Mouse (Mus musculus) kidney, embryonic 16.5 days (tissue): ENCODE data around the gene Fbxo8. TPM values are rescaled to one million over a fixed set of nuclear protein-coding genes. Genes with fewer than 3 reads are reported as not detected.

Experiments used
- ATAC-seq: fragments of 200-750 bp; cut with Nextera tagmentation; 2 replicates; pipeline ENCODE4 v1.8.0; 2017; ENCODE audit warnings: moderate TSS enrichment; ENCODE audit not compliant: low FRiP score, low TSS enrichment
- H3K27ac ChIP-seq: fragments of 300-500 bp; sonication (generic); 2 replicates; pipeline ENCODE4 v1.5.1; 2014; ENCODE audit warnings: low read length
- H3K27me3 ChIP-seq: fragments of 300-500 bp; sonication (generic); 2 replicates; pipeline ENCODE4 v1.6.1; 2014; ENCODE audit warnings: low read length, control low read depth, mixed read lengths; ENCODE audit not compliant: insufficient read depth
- H3K36me3 ChIP-seq: fragments of 300-500 bp; sonication (generic); 2 replicates; pipeline ENCODE4 v1.6.1; 2014; ENCODE audit warnings: low read length, control low read depth, mixed read lengths; ENCODE audit not compliant: insufficient read depth
- H3K4me1 ChIP-seq: fragments of 300-500 bp; sonication (generic); 2 replicates; pipeline ENCODE4 v1.6.1; 2014; ENCODE audit warnings: low read length, control low read depth, mixed read lengths; ENCODE audit not compliant: insufficient read depth
- H3K4me2 ChIP-seq: fragments of 300-500 bp; sonication (generic); replicated peaks from 2 replicates; pipeline ENCODE4 v1.6.1; 2014; ENCODE audit warnings: low read depth, low read length
- H3K4me3 ChIP-seq: fragments of 300-500 bp; sonication (generic); 2 replicates; pipeline ENCODE4 v1.5.1; 2014; ENCODE audit warnings: mild to moderate bottlenecking, low read length
- H3K9ac ChIP-seq: fragments of 300-500 bp; sonication (generic); replicated peaks from 2 replicates; pipeline ENCODE4 v1.6.1; 2014; ENCODE audit warnings: low read length
- H3K9me3 ChIP-seq: fragments of 300-500 bp; sonication (generic); 2 replicates; pipeline ENCODE4 v1.6.1; 2016; ENCODE audit warnings: low read length, control low read depth
- WGBS: fragments of 180-500 bp; shearing (Covaris S2); extraction: QIAGEN DNeasy Blood & Tissue Kit; methylation state at CpG from one replicate; pipeline ENCODE4 v1.1.7; 2014; 5-methylcytosine and 5-hydroxymethylcytosine counted together
- polyA plus RNA-seq: library from polyadenylated mRNA; unstranded; fragments of >200 nt; fragmentation: Nextera tagmentation; extraction: Ambion mirVana; gene quantifications from 2 replicates; pipeline ENCODE4 v1.2.1, GENCODE M21; 2015

The Fbxo8 gene
- polyA plus RNA-seq, 1 experiment from 2014 or later: 48.6 TPM

- Histone ChIP-seq H3K36me3 (peaks cover 39% of the 10 kb centered on the region), H3K9ac (no peak overlapping the region)
- WGBS: 82% methylated on average over 7 of the region's 7 CpGs
These were observed 10.2 kb upstream of the Fbxo8 start for GRCm38 (mm10) chr8:56540706-56541105.

GRCm38 (mm10) chr8:56547866-56548265, 3.0 kb upstream of the Fbxo8 start:
- Histone ChIP-seq H3K9me3 (no peaks in the 10 kb centered on the region), H3K4me1 (peaks cover 13% of the 10 kb centered on the region), H3K4me2 (no peak overlapping the region), H3K27me3 (no peaks in the 10 kb centered on the region), H3K27ac (no peak overlapping the region), H3K9ac (no peak overlapping the region), H3K36me3 (peaks cover 4% of the 10 kb centered on the region), H3K4me3 (no peak overlapping the region)
- WGBS: 96% methylated on average over 2 of the region's 2 CpGs
- no peak for ATAC-seq

More at GRCm38 (mm10) chr8:56540706-56541105, 10.2 kb upstream of the Fbxo8 start:
- Histone ChIP-seq H3K4me3 (no peak overlapping the region), H3K27ac (no peak overlapping the region), H3K27me3 (no peaks in the 10 kb centered on the region), H3K4me2 (no peak overlapping the region), H3K4me1 (no peaks in the 10 kb centered on the region), H3K9me3 (no peaks in the 10 kb centered on the region)
- ATAC-seq: no peak

DNA sequence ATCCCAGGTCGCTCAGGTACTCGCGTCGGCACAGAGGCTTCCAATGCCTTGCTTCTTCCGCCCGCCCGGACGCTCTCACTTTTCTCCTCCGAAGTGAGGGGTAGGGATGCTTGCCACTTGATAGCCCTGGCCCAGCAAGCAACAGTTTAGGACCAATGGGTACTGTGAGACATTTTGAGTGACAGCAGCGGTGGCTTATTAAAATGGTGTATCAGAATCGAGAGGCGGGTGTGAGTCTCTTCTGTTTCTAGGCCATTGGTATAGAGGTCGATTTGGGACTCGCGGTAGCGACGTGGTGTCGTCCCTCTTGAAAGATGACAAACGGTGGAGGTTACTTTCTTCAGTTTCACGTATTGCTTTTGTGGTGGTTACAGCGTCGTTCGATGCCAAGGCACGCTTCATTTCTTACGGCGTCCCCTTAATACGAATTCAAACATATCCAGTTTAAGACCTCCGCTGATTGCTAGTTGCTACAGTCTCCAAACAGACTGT, 517 bp downstream of the Fbxo8 start:
- H3K36me3 ChIP-seq: no peaks in the 10 kb centered on the region
- H3K27ac ChIP-seq: peak overlapping the region; percentile 83
- peak overlapping the region; percentile 77 for H3K4me2 ChIP-seq
- peak; percentile 98 for ATAC-seq
- peaks cover 13% of the 10 kb centered on the region for H3K4me1 ChIP-seq
- peak overlapping the region; percentile 90 for H3K4me3 ChIP-seq
- H3K9ac ChIP-seq: peak overlapping the region; percentile 84
- no peaks in the 10 kb centered on the region for H3K27me3 ChIP-seq
- WGBS: under 1% methylated on average over 28 of the region's 28 CpGs
- no peaks in the 10 kb centered on the region for H3K9me3 ChIP-seq

GRCm38 (mm10) chr8:56552045-56552444, 1.2 kb downstream of the Fbxo8 start:
- 22% methylated on average over 10 of the region's 10 CpGs for WGBS
- ATAC-seq: no peak
- Histone ChIP-seq H3K4me3 (peak overlapping the region; percentile 90), H3K4me1 (peaks cover 13% of the 10 kb centered on the region), H3K9me3 (no peaks in the 10 kb centered on the region), H3K36me3 (no peaks in the 10 kb centered on the region), H3K9ac (peak overlapping the region; percentile 84), H3K4me2 (peak overlapping the region; percentile 77), H3K27me3 (no peaks in the 10 kb centered on the region), H3K27ac (no peak overlapping the region; the same call in 1 of the 2 replicates)

- no peak overlapping the region for H3K9ac ChIP-seq
- no peaks in the 10 kb centered on the region for H3K9me3 ChIP-seq
- WGBS: 73% methylated on average over 5 of the region's 5 CpGs
- H3K36me3 ChIP-seq: no peaks in the 10 kb centered on the region
- H3K27ac ChIP-seq: no peak overlapping the region
- H3K4me3 ChIP-seq: no peak overlapping the region
- no peaks in the 10 kb centered on the region for H3K27me3 ChIP-seq
- no peak overlapping the region for H3K4me2 ChIP-seq
- no peak for ATAC-seq
- peaks cover 13% of the 10 kb centered on the region for H3K4me1 ChIP-seq
These were observed 1.7 kb downstream of the Fbxo8 start for GRCm38 (mm10) chr8:56552551-56553103.

GRCm38 (mm10) chr8:56564399-56565047, 13.6 kb downstream of the Fbxo8 start:
- no peak overlapping the region for H3K4me2 ChIP-seq
- H3K4me3 ChIP-seq: no peak overlapping the region
- no peaks in the 10 kb centered on the region for H3K9me3 ChIP-seq
- 80% methylated on average over 4 of the region's 4 CpGs for WGBS
- no peak overlapping the region for H3K27ac ChIP-seq
- H3K27me3 ChIP-seq: no peaks in the 10 kb centered on the region
- H3K36me3 ChIP-seq: no peaks in the 10 kb centered on the region
- H3K4me1 ChIP-seq: no peaks in the 10 kb centered on the region
- H3K9ac ChIP-seq: no peak overlapping the region
- ATAC-seq: no peak

DNA sequence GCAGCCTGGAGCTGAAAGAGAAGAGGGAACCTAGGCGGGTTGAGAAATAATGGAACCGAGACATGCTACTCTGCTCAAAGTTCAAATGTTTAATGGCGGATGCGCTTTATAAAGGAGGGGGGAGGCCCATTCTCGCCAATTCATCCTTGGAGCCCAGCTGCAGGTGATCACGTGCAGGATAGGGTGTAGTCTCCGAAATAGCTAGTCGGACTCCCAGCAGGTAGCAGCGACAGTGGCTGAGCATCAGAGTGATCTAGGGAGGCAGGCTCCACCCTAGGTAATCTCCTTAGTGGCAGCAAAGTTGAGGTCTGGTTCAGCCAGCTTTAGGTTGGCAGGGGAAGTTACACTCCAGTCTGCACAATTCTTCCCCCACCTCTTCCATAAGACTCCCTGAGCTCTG, 16.0 kb downstream of the Fbxo8 start:
- Histone ChIP-seq H3K27ac (no peak overlapping the region), H3K9ac (no peak overlapping the region), H3K4me1 (no peaks in the 10 kb centered on the region), H3K4me3 (no peak overlapping the region), H3K9me3 (no peaks in the 10 kb centered on the region), H3K36me3 (no peaks in the 10 kb centered on the region), H3K27me3 (no peaks in the 10 kb centered on the region), H3K4me2 (no peak overlapping the region)
- no peak for ATAC-seq
- 95% methylated on average over 9 of the region's 9 CpGs for WGBS

- 91% methylated on average over 4 of the region's 4 CpGs for WGBS
These were observed 30.0 kb downstream of the Fbxo8 start for GRCm38 (mm10) chr8:56580918-56581317.

GRCm38 (mm10) chr8:56582841-56583240, 32.0 kb downstream of the Fbxo8 start:
- no peak overlapping the region for H3K4me3 ChIP-seq
- no peak overlapping the region for H3K9ac ChIP-seq
- H3K36me3 ChIP-seq: no peaks in the 10 kb centered on the region
- no peaks in the 10 kb centered on the region for H3K9me3 ChIP-seq
- H3K27ac ChIP-seq: no peak overlapping the region
- H3K27me3 ChIP-seq: no peaks in the 10 kb centered on the region
- ATAC-seq: no peak
- H3K4me2 ChIP-seq: no peak overlapping the region
- no peaks in the 10 kb centered on the region for H3K4me1 ChIP-seq

More at GRCm38 (mm10) chr8:56580918-56581317, 30.0 kb downstream of the Fbxo8 start:
- no peak overlapping the region for H3K4me2 ChIP-seq
- no peaks in the 10 kb centered on the region for H3K9me3 ChIP-seq
- no peaks in the 10 kb centered on the region for H3K4me1 ChIP-seq
- H3K27me3 ChIP-seq: no peaks in the 10 kb centered on the region
- no peak for ATAC-seq
- no peak overlapping the region for H3K4me3 ChIP-seq
- H3K36me3 ChIP-seq: no peaks in the 10 kb centered on the region
- no peak overlapping the region for H3K27ac ChIP-seq
- no peak overlapping the region for H3K9ac ChIP-seq

DNA sequence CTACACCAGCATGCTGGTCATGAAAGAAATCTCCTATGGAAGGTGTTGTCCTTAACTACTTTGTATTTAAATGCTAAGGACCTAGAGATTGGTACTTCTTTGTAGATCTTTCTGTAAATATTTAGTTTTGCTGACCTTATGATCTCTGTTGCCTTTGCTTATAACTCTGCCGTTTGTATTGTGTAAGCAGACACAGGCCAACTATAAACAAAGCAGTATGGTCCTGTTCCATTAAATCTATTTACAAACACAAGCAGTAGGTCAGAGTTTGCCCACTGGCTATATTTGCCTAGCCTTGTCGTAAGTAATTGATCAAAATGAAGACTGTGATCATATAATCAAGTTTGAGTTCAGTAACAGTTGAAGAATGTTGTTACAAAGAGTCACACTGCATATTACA, 38.1 kb downstream of the Fbxo8 start:
- no peaks in the 10 kb centered on the region for H3K27me3 ChIP-seq
- no peak overlapping the region for H3K4me2 ChIP-seq
- no peak for ATAC-seq
- H3K27ac ChIP-seq: no peak overlapping the region
- H3K9me3 ChIP-seq: no peaks in the 10 kb centered on the region
- H3K4me1 ChIP-seq: no peaks in the 10 kb centered on the region
- 69% methylated on average over 2 of the region's 2 CpGs for WGBS
- H3K9ac ChIP-seq: no peak overlapping the region
- no peaks in the 10 kb centered on the region; the same call in 1 of the 2 replicates for H3K36me3 ChIP-seq
- H3K4me3 ChIP-seq: no peak overlapping the region
